Mouse (Mus musculus) CH12.LX (cell line): ENCODE measurements around the gene Rsph3b.

Experiments
- CTCF ChIP-seq, 2 experiments: IDR thresholded peaks in 1 of 2; conservative IDR thresholded peaks in 1 of 2; 2 replicates each; pipeline ENCODE4 v1.5.1; 2011 to 2012; ENCODE audit warnings: low read depth in 2 of 2, low read length in 2 of 2, improper control_type of control experiment in 1 of 2, inconsistent platforms in 1 of 2, mild to moderate bottlenecking in 1 of 2, moderate library complexity in 1 of 2
- EP300 ChIP-seq: IDR thresholded peaks from 2 replicates; pipeline ENCODE4 v1.6.1; 2011; ENCODE audit warnings: low read length, improper control_type of control experiment
- ETS1 ChIP-seq: conservative IDR thresholded peaks from 2 replicates; pipeline ENCODE4 v1.6.1; 2012; ENCODE audit warnings: low read depth, mild to moderate bottlenecking, inconsistent platforms, low read length, improper control_type of control experiment, moderate library complexity
- HCFC1 ChIP-seq: IDR thresholded peaks from 2 replicates; pipeline ENCODE4 v1.6.1; 2012; ENCODE audit warnings: low read depth, mild to moderate bottlenecking, inconsistent platforms, low read length, improper control_type of control experiment
- USF2 ChIP-seq: conservative IDR thresholded peaks from 2 replicates; pipeline ENCODE4 v1.6.1; 2011; ENCODE audit warnings: low read depth, low read length, improper control_type of control experiment

- TF ChIP-seq USF2: no peak
- TF ChIP-seq ETS1: no peak
- TF ChIP-seq CTCF (conservative IDR thresholded peaks at IDR 0.05 in 1 of 2, IDR thresholded peaks at IDR 0.05 in 1 of 2; ENCODE audit: low read depth in 2 of 2, low read length in 2 of 2): no peak
- TF ChIP-seq HCFC1: no peak
- TF ChIP-seq EP300: no peak
Observed at GRCm38 (mm10) chr17:6893332-6893731, 55.1 kb downstream of the Rsph3b start.
